Mouse (Mus musculus) fibroblast of lung, adult 2 months (primary cell): Measurements from ENCODE around the gene Cpxm1.
A peak's percentile ranks its signal among the peaks of the same experiment; 100 is the strongest.
"Not testable (repeated sequence)": the region's sequence is repeated elsewhere in the genome, so short reads cannot be mapped to it uniquely, and the experiment has no call there.

Source experiments
- DNase-seq: peaks from one replicate; pipeline ENCODE4 v3.0.0-alpha.2; 2011; ENCODE audit warnings: low read depth

Cpxm1 gene

DNA sequence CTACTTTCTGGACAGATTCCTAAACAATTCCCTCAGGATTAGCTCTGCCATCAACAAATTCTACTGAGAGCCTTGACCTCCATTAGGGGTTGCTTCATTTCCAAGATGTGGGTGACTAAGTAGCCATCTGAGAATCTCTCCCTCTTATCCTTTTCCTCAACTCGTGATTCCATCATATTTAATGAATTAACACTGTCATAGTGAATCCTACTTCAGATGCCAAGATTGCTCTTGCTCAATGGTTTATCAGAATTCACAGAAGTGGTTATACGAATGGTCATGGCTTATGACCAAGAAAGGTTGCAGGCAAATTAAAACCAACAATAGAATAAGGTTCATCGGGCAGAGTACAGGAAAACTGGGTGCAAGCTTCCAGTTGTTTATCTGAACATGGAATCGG lies 4.5 kb upstream of the Cpxm1 start:
- no peak for DNase-seq

DNA sequence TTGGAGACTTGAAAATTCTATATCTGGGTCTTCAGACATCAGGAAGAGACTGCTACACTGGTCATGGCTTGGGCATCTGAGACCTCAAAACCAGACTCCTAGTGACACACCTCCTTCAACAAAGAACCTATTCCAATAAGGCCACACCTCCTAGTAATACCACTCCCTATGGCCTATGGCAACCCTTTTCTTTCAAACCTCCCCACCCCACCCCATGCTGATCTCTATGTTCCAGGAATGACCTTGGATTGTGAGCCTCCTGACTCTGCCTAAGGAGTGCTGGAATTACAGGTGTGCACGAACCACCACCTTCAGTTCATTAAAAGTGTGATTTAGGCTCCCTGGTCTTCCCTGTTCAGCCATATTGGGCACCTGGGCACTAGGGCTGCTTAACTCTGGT lies 2.7 kb upstream of the Cpxm1 start:
- DNase-seq, result no peak

DNA sequence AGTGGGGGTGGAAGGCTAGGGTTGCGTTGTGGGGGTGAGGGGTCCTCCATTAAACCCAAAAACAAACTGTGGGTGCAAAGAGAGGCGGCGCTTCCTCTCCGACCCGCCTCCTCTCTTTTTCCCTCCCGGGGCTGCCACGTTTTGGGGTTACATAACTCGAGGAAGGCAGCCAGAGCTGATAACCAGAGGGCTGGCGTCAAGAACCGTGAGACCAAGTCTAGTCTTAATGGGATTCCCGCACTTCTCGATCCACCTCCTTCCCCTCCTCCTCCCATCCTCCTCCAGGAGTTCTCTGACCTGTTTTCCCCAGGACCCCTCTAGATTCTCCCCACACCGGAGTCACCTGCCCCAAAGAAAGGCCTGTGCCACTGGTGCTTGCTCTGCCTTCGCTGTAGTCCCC lies 717 bp upstream of the Cpxm1 start:
- no peak for DNase-seq

DNA sequence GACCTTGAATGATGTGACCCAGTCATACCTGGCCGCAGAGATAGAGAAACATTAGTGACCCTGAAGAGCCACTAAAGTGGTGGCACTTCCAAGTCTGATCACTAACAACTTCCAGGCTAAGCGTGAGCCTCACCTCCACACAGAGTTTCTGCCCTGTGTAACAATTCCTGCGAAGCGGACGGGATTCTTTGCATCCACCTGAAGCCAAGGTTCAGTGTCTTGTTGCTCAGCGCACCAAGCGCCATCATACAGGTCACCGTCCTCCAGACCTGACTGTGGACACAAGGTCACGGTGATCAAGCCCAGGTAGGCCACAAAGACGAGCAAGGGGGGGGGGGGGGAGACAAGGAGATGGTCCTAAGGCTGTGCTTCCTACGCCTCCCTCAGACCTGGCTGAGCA lies 1.7 kb downstream of the Cpxm1 start:
- DNase-seq, result no peak

DNA sequence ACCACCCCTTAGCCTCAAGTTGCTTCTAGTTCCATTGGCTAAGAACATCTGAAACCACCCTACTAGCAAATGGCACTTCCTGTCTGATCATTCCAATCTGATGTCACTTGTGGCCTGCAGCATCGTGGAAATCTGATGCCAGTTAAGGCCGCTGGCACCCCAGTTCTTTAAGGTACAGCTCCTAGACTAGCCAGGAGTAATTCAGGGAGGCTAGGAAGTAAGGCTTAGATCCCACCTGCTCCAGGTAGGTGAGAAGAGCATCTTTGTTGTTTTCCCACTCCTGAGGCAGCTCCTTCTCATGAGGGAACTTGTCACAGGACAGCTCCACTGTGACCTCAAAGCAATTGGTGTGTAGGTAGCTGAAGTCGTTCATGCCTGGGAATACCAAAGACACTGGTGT lies 4.5 kb downstream of the Cpxm1 start:
- DNase-seq, result no peak

DNA sequence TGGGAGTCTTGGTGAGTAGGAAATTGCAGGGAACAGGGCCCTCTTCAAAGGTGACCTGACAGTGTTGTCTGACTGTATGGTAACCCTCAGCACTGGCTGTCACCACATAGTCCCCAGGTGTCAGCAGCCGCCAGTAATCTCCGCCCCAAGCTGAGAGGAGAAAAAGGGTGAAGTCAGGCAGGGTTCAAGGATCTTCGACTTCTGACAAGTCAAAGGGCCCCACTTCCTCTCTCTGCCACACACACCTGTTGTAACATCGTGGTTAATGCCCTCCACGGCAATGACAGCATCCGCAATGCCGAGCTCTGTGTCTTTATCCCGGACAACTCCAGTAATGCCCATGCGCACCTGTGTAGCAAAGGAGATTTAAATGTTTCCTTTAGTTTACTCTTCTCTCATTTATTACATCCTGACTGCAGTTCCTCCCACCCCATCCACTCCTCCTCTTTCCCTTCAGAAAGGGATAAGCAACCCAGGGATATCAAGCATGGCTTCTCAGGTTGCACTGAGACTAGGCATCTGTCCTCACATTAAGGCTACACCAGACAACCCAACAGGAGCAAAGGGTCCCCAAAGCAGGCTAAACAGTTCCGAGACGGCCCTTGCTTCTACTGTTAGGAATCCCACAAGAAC lies 6.3 kb downstream of the Cpxm1 start:
- no peak for DNase-seq

DNA sequence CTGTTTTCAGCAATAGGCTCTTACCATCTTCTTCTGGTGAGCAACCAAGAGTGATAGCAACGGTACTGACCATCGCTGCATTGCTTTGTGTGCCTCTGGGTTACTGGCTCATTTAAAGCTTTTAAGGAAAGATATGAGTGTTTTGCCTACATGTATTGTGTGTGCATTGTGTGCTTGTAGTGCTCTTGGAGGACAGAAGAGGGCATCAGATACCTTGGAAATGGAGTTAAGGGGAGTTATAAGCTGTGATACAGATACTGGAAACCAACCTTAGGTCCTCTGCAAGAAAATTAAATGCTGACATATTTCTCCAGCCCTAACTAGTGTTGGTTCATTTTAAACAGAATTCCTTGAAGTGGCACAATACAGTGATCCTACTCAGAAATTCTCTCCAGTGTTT lies 8.6 kb downstream of the Cpxm1 start:
- DNase-seq, result no peak

DNA sequence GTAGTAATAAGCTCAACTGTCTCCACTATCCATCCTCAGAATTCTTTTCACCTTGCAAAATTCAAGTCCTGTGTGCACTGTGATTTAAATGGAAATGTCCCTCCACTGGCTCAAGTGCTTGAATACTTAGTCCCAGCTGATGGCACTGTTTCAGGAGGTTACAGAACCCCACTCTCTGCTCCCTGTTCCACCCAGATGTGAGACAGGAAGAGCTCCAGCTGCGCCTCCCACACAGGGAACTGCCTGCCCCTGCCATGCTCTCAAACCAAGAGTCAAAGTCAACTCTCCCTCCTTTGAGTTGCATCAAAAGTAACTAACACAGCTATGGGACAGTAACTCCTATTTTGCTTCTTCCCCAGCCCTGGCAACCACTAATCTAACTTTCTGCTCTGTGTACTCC lies 11.2 kb downstream of the Cpxm1 start:
- no peak for DNase-seq

DNA sequence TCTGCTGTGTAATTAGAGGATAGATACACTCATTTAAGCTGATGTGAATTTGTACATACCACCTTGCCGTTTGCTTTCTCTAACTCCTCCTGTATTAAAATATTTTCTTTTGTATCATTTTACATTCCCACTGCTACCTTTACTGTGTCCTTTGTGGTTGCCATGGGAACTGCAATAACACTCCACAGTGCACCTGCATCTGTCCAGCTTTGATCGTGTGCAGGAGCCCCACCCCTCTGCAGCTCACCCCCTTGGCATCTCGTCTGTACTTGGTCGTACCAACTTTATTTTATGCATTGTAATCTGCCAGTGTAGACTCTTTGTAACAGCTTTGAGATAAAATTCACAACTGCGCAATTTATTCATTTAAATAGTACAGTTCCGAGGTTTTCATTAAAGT lies 13.5 kb downstream of the Cpxm1 start:
- no peak for DNase-seq

DNA sequence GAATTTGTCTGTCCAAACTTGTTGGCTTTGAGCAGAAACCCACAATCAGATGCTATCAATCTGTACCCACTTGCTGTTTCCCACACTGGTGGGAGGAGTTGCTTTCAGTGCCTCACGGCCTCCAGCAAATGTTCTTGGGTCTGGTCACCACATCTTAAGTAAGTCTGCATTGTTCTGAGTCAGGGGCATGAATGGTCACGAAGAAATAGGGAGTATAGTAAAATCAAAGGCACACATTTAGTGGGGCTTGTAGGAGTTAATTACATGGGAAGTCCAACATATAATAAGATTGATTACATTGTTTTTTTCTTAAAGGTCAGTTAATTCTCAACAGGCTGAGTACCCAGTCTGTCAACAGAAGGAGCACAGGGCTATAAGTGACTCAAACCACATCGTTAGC lies 14.2 kb downstream of the Cpxm1 start:
- DNase-seq, result no peak

DNA sequence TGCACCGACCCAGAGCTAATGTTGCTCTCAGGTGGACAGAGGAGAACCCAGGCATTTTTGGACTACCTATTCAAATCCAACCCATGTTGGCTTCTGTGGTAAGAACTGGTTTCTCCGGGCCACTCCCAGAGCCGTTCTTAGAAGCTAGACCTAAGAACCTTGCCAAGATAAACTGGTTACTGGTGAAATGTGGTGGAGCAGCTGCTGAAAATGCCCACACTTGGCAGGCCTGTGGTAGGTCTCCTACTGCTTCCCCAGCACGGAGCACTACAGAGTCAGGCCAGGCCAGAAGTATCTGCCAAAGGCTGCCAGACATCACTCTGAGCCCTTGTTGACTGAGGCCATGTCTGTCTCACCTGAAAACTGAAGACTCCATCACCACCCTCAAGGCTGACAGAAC lies 22.4 kb downstream of the Cpxm1 start:
- peak; percentile 67 for DNase-seq

DNA sequence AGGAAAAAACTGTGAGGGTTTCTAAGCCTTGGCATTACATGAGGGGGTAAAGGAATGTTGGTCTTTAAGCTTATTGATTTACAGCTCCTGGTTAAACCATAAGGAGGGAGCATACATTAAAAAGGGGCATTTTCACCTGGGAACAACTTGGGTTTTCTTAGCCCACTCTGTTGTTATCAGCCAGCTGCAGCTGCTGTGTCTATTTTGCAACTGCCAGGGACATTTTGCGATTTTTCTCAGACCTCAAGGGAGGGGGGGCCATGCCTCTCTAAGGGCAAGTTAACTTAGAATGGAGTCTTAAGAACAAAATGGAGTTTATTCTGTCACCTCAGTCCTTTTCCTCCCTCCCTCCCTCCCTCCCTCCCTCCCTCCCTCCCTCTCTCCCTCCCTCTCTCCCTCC lies 24.3 kb downstream of the Cpxm1 start:
- not testable (repeated sequence) for DNase-seq

DNA sequence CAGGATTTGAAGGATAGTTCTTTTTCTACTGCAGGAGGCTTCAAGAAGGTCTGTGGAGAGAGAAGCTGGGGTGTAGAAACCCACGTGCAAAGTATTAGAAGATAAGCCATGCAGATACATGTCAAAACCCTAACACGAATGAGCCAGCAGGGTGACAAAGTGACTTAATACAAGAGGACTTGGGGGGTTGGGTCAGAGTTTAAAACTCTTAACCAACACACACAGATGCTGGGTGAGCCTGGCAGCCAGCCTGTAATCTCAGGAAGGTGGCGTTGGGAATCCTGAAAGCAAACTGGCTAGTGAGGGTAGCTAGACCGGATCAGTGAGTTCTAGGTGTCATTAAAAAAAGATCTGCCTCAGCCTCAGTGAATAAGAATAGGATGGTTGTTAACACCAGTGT lies 30.0 kb downstream of the Cpxm1 start:
- DNase-seq, result no peak

DNA sequence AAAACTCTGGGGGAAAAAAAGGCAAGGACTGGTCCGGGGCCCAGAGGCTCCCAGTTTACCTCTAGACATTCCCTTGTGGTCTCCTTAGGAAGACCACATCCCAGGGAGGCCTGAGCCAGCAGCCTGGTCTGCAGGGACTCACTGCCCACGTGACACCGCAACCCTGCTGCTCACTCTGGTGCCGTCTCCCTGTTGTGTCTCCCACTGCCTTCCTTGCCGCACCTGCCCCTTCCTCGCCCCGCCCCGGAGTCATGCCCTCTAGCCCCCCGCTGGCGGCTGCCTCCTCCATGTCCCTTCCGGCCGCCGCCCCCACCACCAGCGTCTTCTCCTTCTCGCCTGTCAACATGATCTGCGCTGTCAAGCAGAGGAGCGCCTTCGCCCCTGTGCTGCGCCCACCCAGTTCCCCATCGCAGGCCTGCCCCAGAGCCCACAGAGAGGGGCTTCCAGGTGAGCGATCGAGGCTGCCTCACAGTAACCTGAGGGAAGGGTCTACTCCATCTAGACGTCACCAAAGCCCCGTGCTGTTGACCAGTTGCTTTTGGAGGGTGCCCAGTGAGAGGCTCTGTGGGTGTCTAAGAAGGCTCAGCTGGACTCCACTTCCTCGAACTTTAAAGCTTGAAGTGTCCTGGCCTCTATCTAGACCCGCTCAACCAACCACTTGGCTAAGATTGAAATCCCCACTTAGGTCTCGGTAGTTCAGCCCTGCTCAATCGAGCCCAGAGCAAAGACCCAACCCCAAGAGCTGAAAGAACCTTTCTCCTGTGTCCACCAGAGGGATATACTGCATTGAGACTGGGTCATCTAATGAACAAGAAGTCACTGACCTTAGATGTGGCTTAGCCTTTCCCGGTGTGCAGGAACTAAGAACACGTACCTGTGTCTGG lies 31.9 kb downstream of the Cpxm1 start:
- no peak for DNase-seq

DNA sequence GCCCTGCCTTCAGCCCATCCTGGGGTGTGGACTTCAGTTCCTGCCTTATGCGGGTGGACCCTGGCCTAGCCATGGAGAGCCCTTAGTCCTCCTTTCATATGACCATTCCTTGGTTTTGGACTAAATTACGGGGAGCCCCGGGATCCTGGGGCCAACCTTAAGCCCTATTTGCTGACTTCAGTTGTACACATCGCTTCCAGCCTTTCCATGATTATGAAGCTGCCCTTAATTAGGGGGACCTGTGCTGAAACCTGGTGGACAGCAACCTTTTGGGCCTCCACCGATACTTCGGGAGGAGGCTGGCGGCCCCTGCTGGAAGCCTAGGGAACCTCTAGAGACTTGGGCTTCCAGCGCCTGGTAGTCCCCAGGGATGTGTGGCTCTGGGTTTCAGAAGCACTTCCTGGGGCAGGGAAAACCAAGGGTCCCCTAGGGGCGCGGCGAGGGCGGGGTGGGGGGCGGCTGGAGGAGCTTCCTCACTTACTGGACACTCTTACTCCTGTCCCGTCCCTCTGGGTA lies 34.8 kb downstream of the Cpxm1 start:
- no peak for DNase-seq

DNA sequence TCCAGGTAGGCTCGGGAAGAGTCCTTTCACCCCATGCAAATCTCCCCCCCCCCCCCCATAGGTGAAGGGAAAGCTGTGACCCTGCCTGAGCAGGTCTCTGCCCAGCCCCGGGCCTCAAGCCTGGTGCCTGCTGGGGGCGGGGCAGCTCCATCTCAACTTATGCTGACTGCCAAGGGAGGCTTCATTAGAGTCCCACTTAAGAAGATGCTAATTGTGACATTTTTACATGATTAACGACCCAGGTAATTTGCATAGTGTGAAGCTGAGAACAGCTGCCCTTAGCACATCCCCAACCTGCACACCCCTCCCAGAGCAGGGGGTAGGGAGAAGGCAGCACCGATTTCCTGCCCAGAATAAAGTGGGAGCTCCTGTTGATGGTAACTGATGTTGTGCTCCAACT lies 38.5 kb downstream of the Cpxm1 start:
- DNase-seq, result no peak

DNA sequence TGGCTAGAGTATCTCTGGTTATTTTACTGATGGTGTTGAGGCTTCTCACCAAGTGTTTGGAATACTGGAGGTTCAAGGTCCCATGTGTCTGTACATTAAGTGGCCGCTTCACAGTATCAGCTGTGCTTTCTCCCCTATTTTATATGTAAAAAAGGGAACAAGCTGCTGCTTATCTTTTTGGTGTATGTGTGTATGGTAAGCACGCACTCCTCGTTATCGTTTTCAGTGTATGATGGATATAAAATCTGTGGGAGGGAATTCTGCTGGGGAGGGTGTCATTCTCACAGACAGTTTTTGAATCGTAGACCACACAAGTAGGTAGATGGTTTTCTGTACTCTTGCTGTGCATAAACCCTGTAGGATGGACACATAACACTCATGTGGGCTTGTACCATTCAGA lies 39.8 kb downstream of the Cpxm1 start:
- no peak for DNase-seq

DNA sequence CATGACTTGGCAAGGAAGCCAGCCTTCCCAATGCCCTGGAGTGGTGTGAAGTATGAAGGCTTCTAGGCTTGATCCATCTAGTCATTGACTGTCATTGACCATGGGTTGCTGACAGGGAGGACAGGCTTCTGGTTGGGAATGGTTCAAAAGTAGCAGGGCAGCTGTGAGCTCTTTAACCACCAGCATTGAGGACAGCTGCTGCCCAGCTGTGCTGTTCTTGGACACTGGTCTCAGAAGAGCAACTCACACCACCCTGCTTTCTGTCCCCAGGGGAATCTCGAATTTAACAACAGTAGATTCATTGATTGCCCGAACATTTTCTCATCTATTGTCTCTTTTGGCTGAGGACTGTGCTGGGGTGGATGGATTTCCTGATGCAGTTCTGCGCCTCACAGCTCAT lies 43.5 kb downstream of the Cpxm1 start:
- DNase-seq, result no peak

DNA sequence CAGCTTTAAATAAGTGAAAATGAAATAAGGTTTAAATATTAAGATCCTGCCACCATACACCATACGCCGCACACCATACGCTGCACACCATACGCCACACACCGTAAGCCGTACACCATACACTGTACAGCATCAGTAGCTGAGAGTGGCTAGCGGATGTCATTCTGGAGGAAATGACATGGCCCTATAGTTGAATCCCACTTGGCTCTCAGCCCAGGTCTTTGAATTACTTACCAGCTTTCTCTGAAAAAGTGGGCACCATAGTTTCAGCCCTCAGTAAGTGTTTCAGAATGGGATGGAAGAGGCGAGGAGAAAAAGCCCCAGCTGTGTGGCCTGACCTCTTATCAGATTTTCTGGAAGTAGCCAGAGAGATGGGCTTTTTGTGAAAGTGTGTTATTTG lies 44.0 kb downstream of the Cpxm1 start:
- no peak for DNase-seq

DNA sequence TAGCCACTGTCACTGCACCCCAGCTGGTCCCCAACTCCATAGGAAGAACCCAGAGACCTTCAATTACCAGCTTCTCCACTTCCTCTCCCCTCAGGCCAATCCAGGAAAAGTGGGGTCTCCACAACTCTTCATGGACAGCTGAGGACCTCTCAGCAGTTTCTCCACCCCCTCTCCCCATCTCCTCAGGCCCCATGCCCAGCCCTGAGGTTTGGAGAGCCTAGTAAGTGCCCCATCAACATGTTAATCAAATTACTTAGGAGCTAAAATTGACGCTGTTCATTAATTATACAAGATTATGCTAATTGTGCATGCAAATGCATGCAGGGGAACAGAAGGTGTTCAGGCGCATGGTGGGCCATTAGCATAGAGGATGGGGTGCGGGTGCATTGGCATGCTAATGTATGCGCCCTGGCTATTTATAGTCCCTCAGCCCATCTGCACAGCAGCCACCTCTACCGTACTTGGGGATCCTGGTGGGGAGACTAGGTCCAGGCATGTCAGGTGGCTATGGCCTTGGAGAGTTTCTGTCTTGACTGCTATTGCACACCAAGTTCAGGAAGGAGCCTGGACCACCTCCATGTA lies 45.5 kb downstream of the Cpxm1 start:
- DNase-seq, result no peak

DNA sequence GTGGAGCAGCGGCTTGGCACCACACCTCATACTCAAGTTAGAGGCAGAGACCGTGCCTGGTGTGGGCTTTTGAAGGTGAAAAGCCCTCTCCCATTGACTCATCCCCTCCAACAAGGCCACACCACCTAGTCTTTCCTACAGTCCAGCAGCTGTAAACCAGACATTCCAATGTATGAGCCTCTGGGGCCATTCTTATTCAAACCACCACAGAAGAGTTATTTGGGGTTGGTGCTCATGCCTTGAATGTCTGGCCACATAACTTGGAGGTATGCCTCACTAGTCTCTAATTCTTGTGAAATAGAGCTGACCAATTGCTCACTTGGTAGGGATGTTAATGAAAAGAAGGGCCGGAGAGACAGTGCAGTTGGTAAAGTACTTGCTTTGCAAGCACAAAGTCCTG lies 47.0 kb downstream of the Cpxm1 start:
- peak; percentile 54 for DNase-seq

DNA sequence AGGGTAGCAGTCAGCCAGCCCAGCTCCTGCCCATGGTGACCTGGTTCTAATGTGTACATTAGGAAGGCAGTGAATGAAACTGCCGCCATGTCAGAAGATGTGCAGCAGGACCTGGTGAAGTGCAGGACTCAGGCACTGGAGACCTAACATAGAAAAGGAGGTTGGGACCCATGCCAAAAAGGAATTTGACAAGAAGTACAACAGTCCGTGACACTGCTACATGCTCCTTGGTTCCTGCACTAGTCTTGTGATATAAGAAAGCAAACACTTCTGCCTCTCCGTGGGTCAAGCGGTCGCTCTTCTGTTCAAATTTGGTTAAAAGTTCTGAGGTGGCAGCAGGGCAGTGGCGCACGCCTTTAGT lies 56.2 kb downstream of the Cpxm1 start:
- DNase-seq, result no peak
